Mouse (Mus musculus) CH12.LX (cell line): ENCODE results near the gene Rbm44. TPM values are rescaled to one million over a fixed set of nuclear protein-coding genes. Genes with fewer than 3 reads are reported as not detected.

Experiments
- DNase-seq: peaks from one replicate; pipeline ENCODE4 v3.0.0-alpha.2; 2013; ENCODE audit errors: extremely low read depth
- H3K27ac ChIP-seq: 2 replicates; pipeline ENCODE4 v1.5.1; 2012; ENCODE audit warnings: low read depth, mild to moderate bottlenecking, control low read depth, moderate library complexity; ENCODE audit not compliant: insufficient read depth
- H3K27me3 ChIP-seq: replicated peaks from 2 replicates; pipeline ENCODE3; 2012; ENCODE audit warnings: inconsistent platforms
- H3K36me3 ChIP-seq, 2 experiments: replicated peaks in 1 of 2; 2 replicates each; pipeline versions ENCODE3 to v1.6.1; 2012; ENCODE audit warnings: inconsistent platforms in 1 of 2, low read length in 1 of 2, mild to moderate bottlenecking in 1 of 2, mixed read lengths in 1 of 2, moderate library complexity in 1 of 2; ENCODE audit not compliant: control insufficient read depth in 1 of 2, insufficient read depth in 1 of 2
- H3K4me1 ChIP-seq, 2 experiments: 2 replicates each; pipeline ENCODE4 v1.6.1; 2012; ENCODE audit warnings: inconsistent platforms in 1 of 2, moderate library complexity in 1 of 2; ENCODE audit not compliant: insufficient read depth in 2 of 2, control insufficient read depth in 1 of 2
- H3K4me2 ChIP-seq: 2 replicates; pipeline ENCODE4 v1.6.1; 2012; ENCODE audit warnings: low read depth, mild to moderate bottlenecking, control low read depth; ENCODE audit not compliant: poor library complexity, insufficient read depth, severe bottlenecking
- H3K4me3 ChIP-seq, 3 experiments: fragments of 150-350 bp in 1 of 3; sonication (generic) in 1 of 3; replicated peaks in 1 of 3; 2 replicates each; pipeline versions ENCODE3 to v1.5.1; 2011 to 2012; ENCODE audit warnings: low read depth in 2 of 3, low read length in 2 of 3, mild to moderate bottlenecking in 2 of 3, moderate library complexity in 2 of 3, control low read depth in 1 of 3, improper control_type of control experiment in 1 of 3, inconsistent platforms in 1 of 3, mixed read lengths in 1 of 3; ENCODE audit not compliant: poor library complexity in 1 of 3
- H3K79me2 ChIP-seq: replicated peaks from 2 replicates; pipeline ENCODE4 v1.6.1; 2012; ENCODE audit warnings: mild to moderate bottlenecking, moderate library complexity; ENCODE audit not compliant: control insufficient read depth, poor library complexity, insufficient read depth, severe bottlenecking; ENCODE audit errors: extremely low read depth
- H3K9ac ChIP-seq: 2 replicates; pipeline ENCODE4 v1.6.1; 2012; ENCODE audit warnings: low read depth, mild to moderate bottlenecking, control low read depth, moderate library complexity; ENCODE audit not compliant: insufficient read depth
- H3K9me3 ChIP-seq: replicated peaks from 2 replicates; pipeline ENCODE3; 2012; ENCODE audit warnings: low read length, inconsistent platforms, mixed read lengths
- BHLHE40 ChIP-seq: IDR thresholded peaks from 2 replicates; pipeline ENCODE4 v1.6.1; 2011; ENCODE audit warnings: mild to moderate bottlenecking, low read depth, low read length, improper control_type of control experiment
- CHD1 ChIP-seq: IDR thresholded peaks from 2 replicates; pipeline ENCODE4 v1.6.1; 2012; ENCODE audit warnings: low read depth, low read length, improper control_type of control experiment, inconsistent platforms
- CHD2 ChIP-seq: IDR thresholded peaks from 2 replicates; pipeline ENCODE4 v1.6.1; 2011; ENCODE audit warnings: low read length, improper control_type of control experiment
- ELF1 ChIP-seq: IDR thresholded peaks from 2 replicates; pipeline ENCODE4 v1.6.1; 2014; ENCODE audit warnings: low read depth, mild to moderate bottlenecking, inconsistent platforms, low read length, improper control_type of control experiment
- GABPA ChIP-seq: IDR thresholded peaks from 2 replicates; pipeline ENCODE4 v1.6.1; 2012; ENCODE audit warnings: low read depth, low read length, improper control_type of control experiment, inconsistent platforms; ENCODE audit not compliant: insufficient replicate concordance
- JUN ChIP-seq: IDR thresholded peaks from 2 replicates; pipeline ENCODE4 v1.6.1; 2011; ENCODE audit warnings: low read depth, mild to moderate bottlenecking, low read length, improper control_type of control experiment, moderate library complexity; ENCODE audit not compliant: insufficient read depth
- KAT2A ChIP-seq: IDR thresholded peaks from 2 replicates; pipeline ENCODE4 v1.6.1; 2012; ENCODE audit warnings: low read length, improper control_type of control experiment, inconsistent platforms; ENCODE audit not compliant: insufficient replicate concordance
- MAFK ChIP-seq: IDR thresholded peaks from 2 replicates; pipeline ENCODE4 v1.6.1; 2011; ENCODE audit warnings: low read length, improper control_type of control experiment; ENCODE audit not compliant: insufficient replicate concordance
- MAX ChIP-seq: IDR thresholded peaks from 2 replicates; pipeline ENCODE4 v1.6.1; 2011; ENCODE audit warnings: low read length, improper control_type of control experiment
- MAZ ChIP-seq: IDR thresholded peaks from 2 replicates; pipeline ENCODE4 v1.6.1; 2012; ENCODE audit warnings: low read depth, mild to moderate bottlenecking, inconsistent platforms, low read length, improper control_type of control experiment, moderate library complexity
- MEF2A ChIP-seq: IDR thresholded peaks from 2 replicates; pipeline ENCODE4 v1.6.1; 2014; ENCODE audit warnings: low read depth, mild to moderate bottlenecking, inconsistent platforms, low read length, improper control_type of control experiment, borderline replicate concordance
- MXI1 ChIP-seq: IDR thresholded peaks from 2 replicates; pipeline ENCODE4 v1.6.1; 2011; ENCODE audit warnings: mild to moderate bottlenecking, low read depth, low read length, improper control_type of control experiment
- NRF1 ChIP-seq: IDR thresholded peaks from 2 replicates; pipeline ENCODE4 v1.6.1; 2014; ENCODE audit warnings: low read depth, mild to moderate bottlenecking, inconsistent platforms, low read length, improper control_type of control experiment, moderate library complexity
- POLR2AphosphoS2 ChIP-seq: IDR thresholded peaks from 2 replicates; pipeline ENCODE4 v1.6.1; 2011; ENCODE audit warnings: low read depth, low read length, improper control_type of control experiment
- RAD21 ChIP-seq: IDR thresholded peaks from 2 replicates; pipeline ENCODE4 v1.6.1; 2011; ENCODE audit warnings: low read depth, mild to moderate bottlenecking, low read length, improper control_type of control experiment, moderate library complexity
- RCOR1 ChIP-seq: conservative IDR thresholded peaks from 2 replicates; pipeline ENCODE4 v1.6.1; 2012; ENCODE audit warnings: low read depth, mild to moderate bottlenecking, inconsistent platforms, low read length, improper control_type of control experiment
- SIN3A ChIP-seq: IDR thresholded peaks from 2 replicates; pipeline ENCODE4 v1.6.1; 2012; ENCODE audit warnings: low read length, improper control_type of control experiment, inconsistent platforms
- TCF12 ChIP-seq: IDR thresholded peaks from 2 replicates; pipeline ENCODE4 v1.6.1; 2014; ENCODE audit warnings: low read depth, mild to moderate bottlenecking, inconsistent platforms, low read length, improper control_type of control experiment
- UBTF ChIP-seq: IDR thresholded peaks from 2 replicates; pipeline ENCODE4 v1.6.1; 2012; ENCODE audit warnings: low read depth, mild to moderate bottlenecking, inconsistent platforms, low read length, improper control_type of control experiment, moderate library complexity
- USF1 ChIP-seq: IDR thresholded peaks from 2 replicates; pipeline ENCODE4 v1.6.1; 2014; ENCODE audit warnings: low read depth, mild to moderate bottlenecking, inconsistent platforms, low read length, improper control_type of control experiment
- ZKSCAN1 ChIP-seq: IDR thresholded peaks from 2 replicates; pipeline ENCODE4 v1.6.1; 2012; ENCODE audit warnings: low read depth, inconsistent platforms, low read length, improper control_type of control experiment, borderline replicate concordance
- ZMIZ1 ChIP-seq: IDR thresholded peaks from 2 replicates; pipeline ENCODE4 v1.6.1; 2012; ENCODE audit warnings: low read depth, mild to moderate bottlenecking, inconsistent platforms, low read length, improper control_type of control experiment
- dilution Hi-C: fragments of 300-500 bp; cut with MboI; formaldehyde crosslinking; loops from 2 replicates; pipeline ENCODE4 v1.14.3; 2020; ENCODE audit warnings: low sequenced_read_pairs; ENCODE audit not compliant: extremely low pct_unique_long_range_greater_than_20kb, extremely low pct_ligation_motif_present
- in situ Hi-C: fragments of 300-500 bp; cut with MboI; formaldehyde crosslinking; loops from 3 replicates; pipeline ENCODE4 v1.14.3; 2019; ENCODE audit warnings: low sequenced_read_pairs, low pct_ligation_motif_present, low pct_unique_long_range_greater_than_20kb, mixed read lengths
- polyA plus RNA-seq: library from polyadenylated mRNA; unstranded; fragments of >175 nt; gene quantifications from 2 replicates; pipeline ENCODE4 v1.2.1, GENCODE M21; 2012; ENCODE audit warnings: low read depth; ENCODE audit not compliant: insufficient read length
- total RNA-seq, 2 experiments: library from RNA; depleted of rRNA; stranded (reverse); fragments of 300-350 nt in 1 of 2; fragments of >200 nt in 1 of 2; gene quantifications; 2 replicates each; pipeline ENCODE4 v1.2.3; 2012 to 2014

The Rbm44 gene
- total and polyA plus RNA-seq, 3 experiments = 0.23 to 0.44 TPM; not detected in 1

GRCm38 (mm10) chr1:91193242-91193641 lies 48.4 kb downstream of the Rbm44 start:
- no peaks in the 10 kb centered on the region for H3K36me3 ChIP-seq
- DNase-seq = no peak
- dilution Hi-C loops (no loop called here), in situ Hi-C loops (no loop called here)
- H3K4me1 ChIP-seq = peaks cover 6 to 13% of the 10 kb centered on the region in 2 experiments; a peak in 2 of 4 replicates
- no peak overlapping the region for H3K9ac ChIP-seq
- H3K27ac ChIP-seq = no peak overlapping the region
- no peaks in the 10 kb centered on the region for H3K9me3 ChIP-seq
- TF ChIP-seq TCF12 (no peak), RAD21 (no peak), GABPA (no peak), NRF1 (no peak)
- H3K79me2 ChIP-seq = no peaks in the 10 kb centered on the region
- H3K4me3 ChIP-seq = no peak overlapping the region
- peaks cover 2% of the 10 kb centered on the region for H3K27me3 ChIP-seq
- no peak overlapping the region for H3K4me2 ChIP-seq

GRCm38 (mm10) chr1:91193680-91194079 lies 48.8 kb downstream of the Rbm44 start:
- no peak overlapping the region for H3K27ac ChIP-seq
- H3K4me1 ChIP-seq = peaks cover 6 to 13% of the 10 kb centered on the region in 2 experiments; a peak in 2 of 4 replicates
- dilution Hi-C loops (no loop called here), in situ Hi-C loops (no loop called here)
- DNase-seq = no peak
- peaks cover 2% of the 10 kb centered on the region for H3K27me3 ChIP-seq
- H3K9me3 ChIP-seq = no peaks in the 10 kb centered on the region
- TF ChIP-seq USF1 = no peak
- no peak for TF ChIP-seq MEF2A
- no peak overlapping the region for H3K4me3 ChIP-seq
- no peaks in the 10 kb centered on the region for H3K36me3 ChIP-seq
- no peaks in the 10 kb centered on the region for H3K79me2 ChIP-seq
- no peak overlapping the region for H3K9ac ChIP-seq
- no peak overlapping the region for H3K4me2 ChIP-seq

- Histone ChIP-seq H3K27me3 (no peaks in the 10 kb centered on the region), H3K36me3 (no peaks in the 10 kb centered on the region), H3K4me1 (peaks cover 0 to 9% of the 10 kb centered on the region in 2 experiments; a peak in 1 of 4 replicates), H3K79me2 (no peaks in the 10 kb centered on the region), H3K9me3 (no peaks in the 10 kb centered on the region), H3K27ac (no peak overlapping the region), H3K4me3 (no peak overlapping the region), H3K4me2 (no peak overlapping the region), H3K9ac (no peak overlapping the region)
- no peak for TF ChIP-seq MAX
- TF ChIP-seq NRF1 = no peak
- TF ChIP-seq ELF1 = no peak
- no peak for TF ChIP-seq ZMIZ1
- TF ChIP-seq SIN3A = no peak
- no peak for TF ChIP-seq RCOR1
- TF ChIP-seq ZKSCAN1 = no peak
- no peak for TF ChIP-seq POLR2AphosphoS2
- no peak for TF ChIP-seq GABPA
- TF ChIP-seq MAFK = no peak
- no peak for TF ChIP-seq JUN
- no peak for TF ChIP-seq KAT2A
- no peak for TF ChIP-seq MAZ
- TF ChIP-seq BHLHE40 = no peak
- TF ChIP-seq MEF2A = no peak
- TF ChIP-seq UBTF = no peak
- TF ChIP-seq CHD1 = no peak
- TF ChIP-seq MXI1 = no peak
- TF ChIP-seq CHD2 = no peak
- DNase-seq = no peak
- in situ Hi-C loops = no loop called here
- dilution Hi-C loops = no loop called here
Observed at GRCm38 (mm10) chr1:91199793-91200192, 54.9 kb downstream of the Rbm44 start.
